Mouse (Mus musculus) forelimb bud, embryonic 11.5 days (tissue): ENCODE measurements around the gene Shb.

Experiments used
- DNase-seq: peaks from one replicate; pipeline ENCODE4 v3.0.0-alpha.2; 2012; ENCODE audit warnings: low read depth, low spot score

The Shb gene

GRCm38 (mm10) chr4:45483271-45484245, 48.7 kb downstream of the Shb start:
- no peak for DNase-seq

DNA sequence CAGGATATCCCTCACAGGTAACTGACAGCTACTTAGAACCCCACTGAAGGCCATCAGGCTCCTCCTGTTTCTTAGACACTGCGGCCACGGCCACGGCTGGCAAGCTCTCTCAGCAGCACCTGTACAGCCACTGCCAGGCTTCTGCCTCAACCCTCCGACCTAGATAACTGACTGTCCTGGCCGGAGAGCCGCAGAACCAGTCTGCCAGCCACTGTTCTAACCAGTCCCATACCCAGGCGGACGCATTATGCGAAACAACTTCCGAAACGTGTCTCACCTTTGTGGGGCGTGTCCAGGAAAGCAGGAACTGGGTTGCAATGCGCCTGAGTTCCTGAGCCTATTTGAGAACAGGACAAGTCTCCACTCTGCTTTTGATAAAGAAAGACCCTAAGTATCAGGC, 50.0 kb downstream of the Shb start:
- DNase-seq, result no peak

- DNase-seq, result no peak
Measured at GRCm38 (mm10) chr4:45481431-45481830, 50.8 kb downstream of the Shb start.

GRCm38 (mm10) chr4:45480595-45480994, 51.7 kb downstream of the Shb start:
- no peak for DNase-seq

GRCm38 (mm10) chr4:45479433-45479832, 52.8 kb downstream of the Shb start:
- no peak for DNase-seq

DNA sequence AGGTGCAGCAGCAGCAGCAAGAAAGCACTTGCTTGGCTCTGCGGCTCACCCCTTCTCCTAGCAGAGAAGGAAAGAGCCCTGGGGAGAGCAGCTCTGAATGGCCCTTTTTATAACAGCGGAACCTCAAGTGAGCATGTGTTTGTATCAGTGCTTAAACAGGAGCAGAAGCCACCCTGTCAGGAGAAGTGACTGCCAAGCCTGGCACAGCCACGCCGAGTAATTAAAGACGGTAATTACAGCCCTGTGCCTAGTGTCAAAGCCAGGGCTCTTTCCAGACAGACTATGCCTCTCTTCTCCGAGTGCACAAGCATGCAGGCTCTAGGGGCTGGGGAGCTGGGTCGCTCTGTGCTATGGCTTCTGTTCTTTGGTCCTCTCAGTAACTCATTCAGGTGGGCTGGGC, 54.1 kb downstream of the Shb start:
- DNase-seq, result no peak

GRCm38 (mm10) chr4:45477047-45477446, 55.2 kb downstream of the Shb start:
- DNase-seq, result no peak

DNA sequence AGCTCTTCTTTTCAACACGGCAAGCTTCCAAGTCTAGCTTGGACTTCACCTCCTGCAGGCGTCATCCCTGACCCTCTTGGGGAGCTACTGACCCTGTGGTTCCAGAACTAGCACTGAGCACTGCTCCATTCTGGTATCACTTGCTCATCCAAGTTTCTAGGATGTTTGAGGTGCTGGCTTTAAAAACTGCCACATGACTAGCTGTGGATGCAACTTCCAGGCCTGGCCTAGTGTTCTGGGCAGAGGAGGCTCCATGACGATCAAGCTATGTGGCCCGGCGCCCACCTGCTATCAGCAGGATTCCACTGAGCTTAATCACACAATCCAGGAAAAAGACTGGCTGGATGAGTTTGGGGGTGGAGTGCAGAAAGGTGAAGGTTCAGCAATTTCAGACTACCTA, 57.4 kb downstream of the Shb start:
- no peak for DNase-seq

GRCm38 (mm10) chr4:45474131-45474530, 58.1 kb downstream of the Shb start:
- DNase-seq, result no peak

- DNase-seq, result no peak
Measured at GRCm38 (mm10) chr4:45473129-45473528, 59.1 kb downstream of the Shb start.

DNA sequence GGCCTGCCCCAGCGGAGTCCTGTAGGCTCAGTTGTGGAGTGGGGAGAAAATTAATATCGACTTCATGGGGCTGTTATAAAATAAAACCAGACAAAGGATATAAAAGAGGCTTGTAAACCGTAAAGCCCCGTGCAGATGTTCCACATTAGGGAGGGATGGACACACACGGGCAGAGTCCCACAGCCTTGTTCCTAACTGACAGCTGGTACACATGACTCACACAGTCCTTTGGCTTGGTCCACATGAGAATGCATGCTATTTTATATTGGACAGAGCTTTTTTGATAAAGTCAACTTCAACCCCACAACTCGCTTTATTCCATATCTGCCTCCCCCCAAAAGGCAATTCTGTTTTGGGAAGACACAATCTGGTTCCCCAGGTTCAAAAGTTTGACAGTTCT, 59.6 kb downstream of the Shb start:
- no peak for DNase-seq

DNA sequence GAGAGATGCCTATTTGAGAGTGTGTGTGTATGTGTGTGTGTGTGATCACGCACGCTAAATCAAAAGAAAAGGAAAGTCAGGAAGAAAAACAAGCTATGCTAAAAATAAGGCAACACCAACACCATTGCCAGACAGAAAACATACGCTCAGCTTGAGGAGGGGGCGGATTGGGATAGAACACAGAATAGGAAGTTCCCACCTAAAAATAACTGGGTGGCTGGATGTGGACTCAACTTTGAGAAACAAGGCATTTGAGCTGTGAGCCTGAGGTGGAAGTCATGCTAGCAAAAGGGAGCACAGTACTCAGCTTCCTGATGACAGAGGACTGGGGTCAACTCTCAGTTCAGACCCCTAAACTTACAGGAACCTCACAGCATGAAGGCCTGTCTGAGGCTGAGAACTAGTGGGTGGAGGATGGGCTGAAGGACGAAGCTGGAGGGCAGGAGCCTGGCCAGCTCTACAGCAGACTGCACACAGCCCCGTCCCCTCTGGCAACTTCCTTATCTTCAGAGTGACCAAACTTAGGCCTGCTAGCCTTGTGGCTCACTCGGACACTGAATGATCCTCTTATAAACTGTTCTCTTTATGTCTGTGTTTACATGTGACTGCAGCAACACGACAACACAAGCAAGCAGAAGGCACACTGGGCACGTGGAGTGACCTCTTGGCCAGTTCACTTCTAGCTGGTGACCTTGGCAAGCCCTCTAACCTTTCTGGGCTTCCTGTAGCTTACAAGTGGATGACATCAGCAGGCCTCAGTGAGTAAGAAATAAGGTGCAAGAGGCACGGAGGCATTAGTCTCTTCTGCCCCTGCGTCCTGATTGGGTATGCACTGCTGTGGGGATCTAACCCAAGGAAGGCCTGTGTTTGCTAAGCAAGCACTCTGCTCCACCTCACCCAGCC, 60.4 kb downstream of the Shb start:
- DNase-seq, result no peak

DNA sequence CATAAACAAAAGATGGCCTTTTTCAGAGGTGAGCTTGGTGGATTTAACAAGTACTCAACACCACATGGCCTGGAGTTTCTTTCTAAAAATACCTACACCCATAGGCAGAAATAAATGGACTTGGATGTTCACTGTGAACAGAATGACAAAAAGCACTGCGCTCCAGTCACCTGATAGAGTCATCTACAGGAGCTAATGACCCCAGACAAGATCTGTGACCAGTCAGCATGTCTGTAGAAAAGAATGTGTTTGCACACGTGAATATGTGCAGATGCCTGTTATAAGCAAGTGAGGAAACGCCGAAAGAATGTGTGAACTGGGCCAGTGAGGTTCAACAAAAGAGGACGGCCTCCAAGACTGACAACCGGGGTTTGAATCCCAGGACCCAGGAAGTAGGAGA, 63.2 kb downstream of the Shb start:
- no peak for DNase-seq

DNA sequence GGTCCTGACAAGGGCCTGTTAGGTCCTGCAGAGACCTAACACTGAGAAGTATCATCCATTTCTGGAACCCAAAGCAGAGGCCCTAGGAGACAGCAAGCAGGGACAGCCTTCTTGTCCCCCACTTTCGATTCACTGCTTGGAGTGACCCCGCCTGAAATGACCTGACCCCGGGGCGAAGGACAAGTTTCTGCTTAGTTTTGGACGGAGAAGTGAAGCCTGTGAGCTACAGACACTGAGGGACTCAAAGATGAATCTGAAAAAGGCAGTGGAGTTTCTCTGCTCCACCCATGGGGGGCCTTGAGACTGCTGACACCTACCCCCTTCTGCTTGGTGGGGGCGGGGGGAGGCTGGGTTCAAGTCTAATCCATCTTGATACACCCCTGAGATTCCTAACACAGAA, 63.8 kb downstream of the Shb start:
- DNase-seq, result no peak

DNA sequence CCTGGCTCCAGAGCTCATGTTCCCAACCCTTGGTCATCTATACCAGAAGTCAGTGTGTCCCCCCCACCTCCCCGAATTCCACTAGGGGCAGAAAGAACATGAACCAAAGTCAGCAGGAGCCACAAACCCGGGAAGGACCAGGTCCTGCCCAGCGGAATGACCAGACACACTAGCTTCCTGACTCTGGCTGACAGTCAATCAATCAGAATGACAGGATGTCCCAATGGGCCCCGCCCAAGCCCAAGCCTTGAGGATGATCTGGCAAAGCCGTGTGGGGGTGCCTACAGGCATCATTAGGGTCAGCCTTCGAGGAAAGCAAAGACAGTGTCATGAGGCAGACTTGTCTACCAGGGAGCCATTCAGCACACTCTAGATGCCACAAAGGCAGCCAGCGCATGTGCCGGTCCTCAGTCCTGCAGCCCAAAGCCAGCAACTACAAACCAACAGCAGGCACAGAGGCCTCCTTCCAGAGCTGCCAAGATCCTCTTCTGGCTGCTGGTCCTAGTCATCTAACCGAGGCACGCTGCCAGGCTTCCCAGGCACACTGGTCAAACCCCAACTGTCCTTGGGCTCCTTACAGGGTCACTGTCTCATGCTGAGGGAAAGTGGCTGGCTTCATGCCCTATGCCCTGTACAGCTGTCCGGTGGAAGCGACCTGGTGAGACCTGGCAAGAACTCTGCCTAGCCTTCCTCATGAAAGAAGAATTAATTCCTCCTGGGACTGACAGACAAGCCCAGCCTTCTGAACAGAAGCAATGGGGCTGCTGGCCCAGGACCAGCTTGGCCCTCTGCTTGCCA, 65.0 kb downstream of the Shb start:
- no peak for DNase-seq

DNA sequence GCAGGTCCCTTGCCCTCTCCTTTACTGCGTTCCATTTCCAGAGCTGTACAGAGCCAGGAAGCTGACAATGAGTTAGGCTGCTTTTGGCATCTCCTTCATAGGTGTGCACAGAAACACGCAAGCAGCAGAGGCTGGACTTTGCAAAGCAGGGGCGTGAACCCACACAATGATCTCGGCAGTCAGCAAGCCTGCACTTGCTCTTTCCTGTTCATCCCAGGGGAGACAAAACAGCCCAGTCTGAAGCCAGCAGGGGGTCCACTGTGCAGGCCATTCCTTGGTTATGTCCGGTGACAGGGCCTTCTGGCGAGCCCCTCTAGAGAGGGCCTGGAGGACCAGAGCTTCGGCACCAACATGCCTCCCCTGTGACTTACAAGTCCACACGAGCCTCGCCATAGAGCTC, 67.3 kb downstream of the Shb start:
- no peak for DNase-seq

- no peak for DNase-seq
Measured at GRCm38 (mm10) chr4:45464528-45464927, 67.7 kb downstream of the Shb start.

GRCm38 (mm10) chr4:45464123-45464522, 68.1 kb downstream of the Shb start:
- no peak for DNase-seq

DNA sequence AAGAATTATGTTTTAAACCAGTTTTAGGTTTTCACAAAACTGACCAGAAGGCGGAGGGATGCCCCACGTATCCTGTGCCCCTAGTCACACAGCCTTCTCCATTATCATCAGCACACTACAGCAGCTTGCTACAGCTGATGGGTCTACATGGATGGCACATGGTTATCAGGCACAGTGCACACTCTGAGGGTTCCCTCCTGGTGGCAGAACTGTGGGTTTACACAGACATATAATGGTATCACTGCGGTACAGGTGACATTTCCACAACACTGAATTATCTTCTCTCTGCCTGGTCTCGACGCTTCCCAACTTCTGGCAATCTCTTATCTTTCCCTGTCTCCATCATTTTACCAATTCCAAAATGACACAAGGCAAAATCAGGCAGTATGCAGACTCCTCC, 69.6 kb downstream of the Shb start:
- DNase-seq, result no peak

DNA sequence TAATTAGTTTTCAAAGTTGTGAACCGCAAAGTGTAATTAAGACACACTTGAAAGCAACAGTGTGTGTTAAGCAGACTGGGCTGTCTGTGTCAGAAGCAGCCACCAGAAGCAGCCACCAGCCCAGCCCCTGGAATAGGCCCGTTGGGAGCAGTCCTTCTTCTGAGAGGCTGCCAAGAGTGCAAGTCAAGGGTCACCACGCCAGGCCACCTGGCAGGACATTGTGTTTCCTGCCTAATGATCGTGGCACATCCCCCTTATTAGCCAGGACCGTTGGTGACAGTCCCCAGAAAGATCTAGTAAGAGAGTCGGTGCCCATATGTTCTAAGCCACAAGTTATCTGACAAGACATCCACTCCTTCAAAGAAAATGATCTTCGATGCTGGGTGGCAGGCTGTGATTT, 70.6 kb downstream of the Shb start:
- no peak for DNase-seq

- DNase-seq, result no peak
Measured at GRCm38 (mm10) chr4:45459375-45459774, 72.9 kb downstream of the Shb start.

GRCm38 (mm10) chr4:45457543-45457942, 74.7 kb downstream of the Shb start:
- DNase-seq, result no peak
